Mouse (Mus musculus): Measurements from ENCODE around the gene Syde2.

DNA sequence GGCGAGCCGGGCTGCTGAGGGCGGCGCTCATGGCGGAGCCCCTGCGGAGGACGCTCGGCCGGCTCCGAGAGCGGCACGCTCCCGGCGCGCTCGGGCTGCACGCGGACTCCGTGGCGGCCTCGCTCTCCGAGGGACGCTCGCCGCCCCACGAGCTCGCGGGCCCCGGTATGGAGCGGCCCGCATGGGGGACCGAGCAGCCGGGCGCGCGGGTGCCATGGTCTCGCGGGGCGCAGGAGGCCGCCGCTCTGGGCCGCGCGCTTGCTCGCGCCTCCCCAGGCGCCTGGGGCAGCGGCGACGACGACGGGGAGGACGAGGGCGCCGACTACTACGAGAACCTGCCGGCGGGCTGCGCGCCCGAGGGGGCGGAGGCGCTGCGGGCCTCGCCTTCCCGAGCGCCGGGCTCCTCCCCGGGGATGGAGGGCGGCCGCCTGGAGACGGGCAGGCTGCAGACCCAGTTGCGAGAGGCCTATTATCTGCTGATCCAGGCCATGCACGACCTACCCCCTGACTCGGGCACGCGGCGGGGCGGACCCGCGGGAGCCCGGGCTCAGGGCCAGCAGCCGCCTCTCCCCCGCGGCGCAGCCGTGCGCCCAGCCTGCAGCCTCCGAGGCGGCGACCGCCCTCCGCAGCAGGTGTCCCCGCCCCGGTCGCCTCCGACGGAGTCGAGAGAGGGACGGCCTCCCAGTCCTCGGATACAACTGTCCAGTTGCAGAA is 457 bp downstream of the Syde2 start:
- TF ChIP-seq POLR2A (IDR thresholded peaks at IDR 0.05; ENCODE audit: control insufficient read depth, extremely low read depth, insufficient read depth, low read length, poor library complexity) (peak; percentile 6; the same call in 1 of the 2 replicates), CTCF (IDR thresholded peaks at IDR 0.05; ENCODE audit: borderline replicate concordance, control insufficient read depth, extremely low read depth, insufficient read depth, low read length, poor library complexity) (no peak)
